11 mouse cellular contexts compared by ENCODE assay signal in the genomic region with DNA sequence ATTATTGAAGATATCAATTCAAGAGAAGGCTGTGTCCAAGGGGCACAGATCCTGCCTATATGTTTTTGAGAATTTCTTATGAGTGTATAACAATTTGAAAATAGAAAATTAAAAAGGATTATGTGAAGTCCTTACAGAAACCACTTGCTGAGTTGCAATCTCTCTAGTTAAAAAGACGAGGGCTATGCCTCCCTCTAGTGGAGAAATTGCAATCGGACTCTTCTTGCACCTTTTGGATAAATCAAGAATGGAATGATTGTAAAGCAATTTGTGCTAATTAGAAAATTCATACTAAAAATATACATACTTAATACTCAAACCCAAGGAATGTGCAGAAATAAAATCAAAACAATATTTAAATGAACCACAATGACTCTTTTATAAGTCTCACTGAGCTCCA. TPM values are rescaled to one million over a fixed set of nuclear protein-coding genes. Genes with fewer than 3 reads are reported as not detected.
DNase-seq lines count a peak whose midpoint lies in the region; ATAC-seq and TF ChIP-seq lines count a peak whose summit lies in the region.
"Had no signal": no experiment of that assay in that cellular context is flagged by ENCODE, and none has a peak within 500 bp of the region (broad histone marks: within the 10 kb centered on the region; RNA-seq: fewer than 3 reads in every experiment).

No protein-coding gene starts in this region.

- no peak overlapping the region for H3K27ac ChIP-seq in hindbrain, embryonic 16.5 days (ENCODE audit: low read depth, low read length)
- no peak overlapping the region for H3K27ac ChIP-seq in hindbrain, embryonic 13.5 days
- H3K27ac ChIP-seq: limb, embryonic 13.5 days had no signal

- no peak for TF ChIP-seq POLR2A in lung, adult 2 months (IDR thresholded peaks at IDR 0.05; ENCODE audit: borderline replicate concordance, extremely low read depth, low read depth, low read length)

- H3K9me3 ChIP-seq in hindbrain, embryonic 16.5 days (ENCODE audit: control insufficient read depth, low read length), result no peaks in the 10 kb centered on the region
- no peaks in the 10 kb centered on the region for H3K9me3 ChIP-seq in hindbrain, embryonic 13.5 days
- H3K9me3 ChIP-seq: limb, embryonic 13.5 days had no signal

- H3K36me3 ChIP-seq in hindbrain, embryonic 16.5 days (ENCODE audit: control insufficient read depth, insufficient read depth, low read length), result no peaks in the 10 kb centered on the region
- no peaks in the 10 kb centered on the region for H3K36me3 ChIP-seq in hindbrain, embryonic 13.5 days
- H3K36me3 ChIP-seq: limb, embryonic 13.5 days had no signal

- 13% methylated on average over 2 of the region's 2 CpGs for WGBS in hindbrain, embryonic 16.5 days
- WGBS in hindbrain, embryonic 13.5 days, result 19% methylated on average over 2 of the region's 2 CpGs
- WGBS in lung, adult 2 months, result 9% methylated on average over 2 of the region's 2 CpGs

- TF ChIP-seq CTCF in lung, adult 2 months (IDR thresholded peaks at IDR 0.05; ENCODE audit: insufficient read depth, low read length), result no peak

- DNase-seq in lung, postnatal 14 days, result peak; percentile 2
- no peak for DNase-seq in lung, adult 2 months
- peak; percentile 55 for DNase-seq in adipocyte (ENCODE audit: low spot score)
- DNase-seq in retina, adult 2 months (ENCODE audit: low read depth, low spot score), result peak; percentile 8
- DNase-seq in urinary bladder, postnatal 10 days (ENCODE audit: low spot score), result no peak
- DNase-seq in ovary, postnatal 10 days (ENCODE audit: low spot score), result no peak
- DNase-seq: adrenal gland, adult 8-10 months had no signal

- no peak overlapping the region for H3K4me3 ChIP-seq in hindbrain, embryonic 16.5 days (ENCODE audit: low read length)
- H3K4me3 ChIP-seq in hindbrain, embryonic 13.5 days, result no peak overlapping the region
- H3K4me3 ChIP-seq in lung, adult 2 months (replicated peaks; ENCODE audit: extremely low read depth, low read depth, low read length), result no peak overlapping the region
- H3K4me3 ChIP-seq: limb, embryonic 13.5 days had no signal

- H3K4me1 ChIP-seq in hindbrain, embryonic 16.5 days (ENCODE audit: control insufficient read depth, insufficient read depth, low read depth, low read length), result no peaks in the 10 kb centered on the region
- H3K4me1 ChIP-seq in hindbrain, embryonic 13.5 days (replicated peaks), result no peaks in the 10 kb centered on the region
- no peaks in the 10 kb centered on the region for H3K4me1 ChIP-seq in lung, adult 2 months (ENCODE audit: control insufficient read depth, insufficient read depth, low read length)
- H3K4me1 ChIP-seq: limb, embryonic 13.5 days had no signal

- no peaks in the 10 kb centered on the region for H3K27me3 ChIP-seq in hindbrain, embryonic 16.5 days (replicated peaks; ENCODE audit: control insufficient read depth, insufficient read depth, low read length)
- H3K27me3 ChIP-seq in hindbrain, embryonic 13.5 days, result no peaks in the 10 kb centered on the region
- H3K27me3 ChIP-seq: limb, embryonic 13.5 days had no signal

- H3K9ac ChIP-seq in hindbrain, embryonic 16.5 days (ENCODE audit: low read depth, low read length), result no peak overlapping the region
- no peak overlapping the region for H3K9ac ChIP-seq in hindbrain, embryonic 13.5 days
- H3K9ac ChIP-seq: limb, embryonic 13.5 days had no signal

- ATAC-seq in hindbrain, embryonic 16.5 days, result peak; percentile 48; the same call in 1 of the 2 replicates
- ATAC-seq in hindbrain, embryonic 13.5 days (ENCODE audit: low FRiP score), result no peak

- H3K4me2 ChIP-seq in hindbrain, embryonic 16.5 days (ENCODE audit: low read length), result no peak overlapping the region
- H3K4me2 ChIP-seq in hindbrain, embryonic 13.5 days, result no peak overlapping the region
- H3K4me2 ChIP-seq: limb, embryonic 13.5 days had no signal

RNA-seq across cellular contexts. Expression of a gene that starts 27.4 kb away (rescaled TPM):
- not detected in 2 replicates for polyA plus RNA-seq in hindbrain, embryonic 16.5 days (2015; fragmentation: Nextera tagmentation; extraction: Ambion mirVana)
- not detected in 2 replicates for polyA plus RNA-seq in hindbrain, embryonic 13.5 days (2015; fragmentation: Nextera tagmentation; extraction: Ambion mirVana)
- not detected in 2 replicates for polyA plus RNA-seq in lung, adult 2 months (2012; rRNA removed)
- polyA plus RNA-seq: limb, embryonic 13.5 days; neural tube, embryonic 11.5 days had no signal

Comparison
In these comparisons a context has a peak if more than half of its experiments do, and no peak if none do; other contexts are left out.
1. DNase-seq: peak in lung, postnatal 14 days (single experiment), adipocyte (single experiment) and retina, adult 2 months (single experiment); none in lung, adult 2 months (single experiment), urinary bladder, postnatal 10 days (single experiment) and ovary, postnatal 10 days (single experiment).